Mouse (Mus musculus): ENCODE results near the gene Olfr1386. TPM values are rescaled to one million over a fixed set of nuclear protein-coding genes. Genes with fewer than 3 reads are reported as not detected.
"Not testable (repeated sequence)": the region's sequence is repeated elsewhere in the genome, so short reads cannot be mapped to it uniquely, and the experiment has no call there.

The Olfr1386 gene
- total and polyA plus RNA-seq, 3 experiments = 0.22 TPM; not detected in 2

GRCm38 (mm10) chr11:49485973-49486372 is 21.1 kb downstream of the Olfr1386 start:
- no peak for TF ChIP-seq GATA1 (IDR thresholded peaks at IDR 0.05; ENCODE audit: borderline replicate concordance, low read length)
- no peak for TF ChIP-seq TAL1 (conservative IDR thresholded peaks at IDR 0.05; ENCODE audit: low read depth, low read length)
- TF ChIP-seq POLR2AphosphoS5 (IDR thresholded peaks at IDR 0.05; ENCODE audit: insufficient replicate concordance, low read depth, low read length) = no peak
- TF ChIP-seq GATA2 (IDR thresholded peaks at IDR 0.05; ENCODE audit: borderline replicate concordance, low read depth, low read length) = no peak
- TF ChIP-seq CTCF (IDR thresholded peaks at IDR 0.05; ENCODE audit: low read depth, low read length) = no peak
- no peak for DNase-seq (ENCODE audit: low spot score)
- no peaks in the 10 kb centered on the region for H3K27me3 ChIP-seq (ENCODE audit: insufficient read depth, low read length)
- H3K4me1 ChIP-seq (ENCODE audit: insufficient read depth, low read depth, low read length) = no peaks in the 10 kb centered on the region
- H3K9me3 ChIP-seq (replicated peaks) = no peaks in the 10 kb centered on the region
- H3K4me3 ChIP-seq (ENCODE audit: low read depth, low read length) = no peak overlapping the region
- H3K36me3 ChIP-seq (replicated peaks) = no peaks in the 10 kb centered on the region
- no peak for ATAC-seq (ENCODE audit: extremely low read depth, insufficient number of reproducible peaks, low FRiP score, poor library complexity, severe bottlenecking)

GRCm38 (mm10) chr11:49488770-49489169 is 23.9 kb downstream of the Olfr1386 start, which contains the start of gene Olfr1385:
Gene Olfr1385 (plus strand): TSS chr11:49489070.
- not testable (repeated sequence) for ATAC-seq (ENCODE audit: extremely low read depth, insufficient number of reproducible peaks, low FRiP score, poor library complexity, severe bottlenecking); H3K4me3 ChIP-seq (ENCODE audit: low read depth, low read length); DNase-seq (ENCODE audit: low spot score); H3K36me3 ChIP-seq (replicated peaks); H3K27me3 ChIP-seq (ENCODE audit: insufficient read depth, low read length); H3K9me3 ChIP-seq (replicated peaks); H3K4me1 ChIP-seq (ENCODE audit: insufficient read depth, low read depth, low read length)

- DNase-seq (ENCODE audit: low spot score) (no peak), ATAC-seq (ENCODE audit: extremely low read depth, insufficient number of reproducible peaks, low FRiP score, poor library complexity, severe bottlenecking) (no peak)
- Histone ChIP-seq H3K27me3 (ENCODE audit: insufficient read depth, low read length) (no peaks in the 10 kb centered on the region), H3K36me3 (replicated peaks) (no peaks in the 10 kb centered on the region), H3K4me3 (ENCODE audit: low read depth, low read length) (no peak overlapping the region), H3K4me1 (ENCODE audit: insufficient read depth, low read depth, low read length) (no peaks in the 10 kb centered on the region), H3K9me3 (replicated peaks) (no peaks in the 10 kb centered on the region)
- TF ChIP-seq GATA2 (IDR thresholded peaks at IDR 0.05; ENCODE audit: borderline replicate concordance, low read depth, low read length) (no peak), TAL1 (conservative IDR thresholded peaks at IDR 0.05; ENCODE audit: low read depth, low read length) (no peak), CTCF (IDR thresholded peaks at IDR 0.05; ENCODE audit: low read depth, low read length) (no peak), POLR2AphosphoS5 (IDR thresholded peaks at IDR 0.05; ENCODE audit: insufficient replicate concordance, low read depth, low read length) (no peak), GATA1 (IDR thresholded peaks at IDR 0.05; ENCODE audit: borderline replicate concordance, low read length) (no peak)
Measured at GRCm38 (mm10) chr11:49518086-49518485, 53.2 kb downstream of the Olfr1386 start.

- no peak for DNase-seq (ENCODE audit: low spot score)
- Histone ChIP-seq H3K4me3 (ENCODE audit: low read depth, low read length) (no peak within 1 kb of the TSS), H3K4me1 (ENCODE audit: insufficient read depth, low read depth, low read length) (no peaks in the 10 kb centered on the region), H3K9me3 (replicated peaks) (no peaks in the 10 kb centered on the region), H3K27me3 (ENCODE audit: insufficient read depth, low read length) (no peaks in the 10 kb centered on the region), H3K36me3 (replicated peaks) (no peaks in the 10 kb centered on the region)
- no peak for ATAC-seq (ENCODE audit: extremely low read depth, insufficient number of reproducible peaks, low FRiP score, poor library complexity, severe bottlenecking)
- no peak for TF ChIP-seq GATA2 (IDR thresholded peaks at IDR 0.05; ENCODE audit: borderline replicate concordance, low read depth, low read length)
- TF ChIP-seq GATA1 (IDR thresholded peaks at IDR 0.05; ENCODE audit: borderline replicate concordance, low read length) = no peak
- TF ChIP-seq POLR2AphosphoS5 (IDR thresholded peaks at IDR 0.05; ENCODE audit: insufficient replicate concordance, low read depth, low read length) = no peak
- TF ChIP-seq TAL1 (conservative IDR thresholded peaks at IDR 0.05; ENCODE audit: low read depth, low read length) = no peak
- TF ChIP-seq CTCF (IDR thresholded peaks at IDR 0.05; ENCODE audit: low read depth, low read length) = no peak
Measured at GRCm38 (mm10) chr11:49519348-49519747, 54.5 kb downstream of the Olfr1386 start, which contains the start of gene Olfr1383. Gene Olfr1383 (plus strand): TSS chr11:49519648.

Other genes starting within 250 kb of the Olfr1386 start
- gene Mgat1, start 220.9 kb upstream of the Olfr1386 start, total RNA-seq (2014; fragmentation: Nextera tagmentation) = 18.2 and 20.0 TPM in 2 replicates
- 26.1 and 28.9 TPM in 2 replicates for gene Mgat1, start 220.9 kb upstream of the Olfr1386 start, total RNA-seq (2017)
- 34.8 and 36.9 TPM in 2 replicates for gene Mgat1, start 220.9 kb upstream of the Olfr1386 start, polyA plus RNA-seq (2012)
- not detected in 2 replicates for gene Olfr1393, start 186.7 kb upstream of the Olfr1386 start, total RNA-seq (2014; fragmentation: Nextera tagmentation)
- gene Olfr1393, start 186.7 kb upstream of the Olfr1386 start, total RNA-seq (2017) = 0.35 and 0.55 TPM in 2 replicates
- not detected in 2 replicates for gene Olfr1393, start 186.7 kb upstream of the Olfr1386 start, polyA plus RNA-seq (2012)
- 0.44 TPM in 1 of 2 replicates, not detected in the other for gene Olfr1392, start 179.8 kb upstream of the Olfr1386 start, total RNA-seq (2014; fragmentation: Nextera tagmentation)
- gene Olfr1392, start 179.8 kb upstream of the Olfr1386 start, total RNA-seq (2017) = 0.11 and 0.12 TPM in 2 replicates
- not detected in 2 replicates for gene Olfr1392, start 179.8 kb upstream of the Olfr1386 start, polyA plus RNA-seq (2012)
- not detected in 2 replicates for gene Olfr10, start 160.3 kb upstream of the Olfr1386 start, total RNA-seq (2014; fragmentation: Nextera tagmentation)
- 0.11 TPM in 1 of 2 replicates, not detected in the other for gene Olfr10, start 160.3 kb upstream of the Olfr1386 start, total RNA-seq (2017)
- not detected in 2 replicates for gene Olfr10, start 160.3 kb upstream of the Olfr1386 start, polyA plus RNA-seq (2012)
- not detected in 2 replicates for gene Olfr1391, start 142.3 kb upstream of the Olfr1386 start, total RNA-seq (2014; fragmentation: Nextera tagmentation)
- gene Olfr1391, start 142.3 kb upstream of the Olfr1386 start, total RNA-seq (2017) = 0.16 TPM in 1 of 2 replicates, not detected in the other
- not detected in 2 replicates for gene Olfr1391, start 142.3 kb upstream of the Olfr1386 start, polyA plus RNA-seq (2012)
- not detected in 2 replicates for gene Olfr1390, start 129.9 kb upstream of the Olfr1386 start, total RNA-seq (2014; fragmentation: Nextera tagmentation)
- 0.12 and 0.22 TPM in 2 replicates for gene Olfr1390, start 129.9 kb upstream of the Olfr1386 start, total RNA-seq (2017)
- gene Olfr1390, start 129.9 kb upstream of the Olfr1386 start, polyA plus RNA-seq (2012) = not detected in 2 replicates
- gene Olfr1389, start 42.0 kb upstream of the Olfr1386 start, total RNA-seq (2014; fragmentation: Nextera tagmentation) = not detected in 2 replicates
- gene Olfr1389, start 42.0 kb upstream of the Olfr1386 start, total RNA-seq (2017) = 0.12 and 0.22 TPM in 2 replicates
- not detected in 2 replicates for gene Olfr1389, start 42.0 kb upstream of the Olfr1386 start, polyA plus RNA-seq (2012)
- gene Olfr1388, start 28.4 kb upstream of the Olfr1386 start, total RNA-seq (2014; fragmentation: Nextera tagmentation) = 0.87 and 0.98 TPM in 2 replicates
- 0.60 and 1.2 TPM in 2 replicates for gene Olfr1388, start 28.4 kb upstream of the Olfr1386 start, total RNA-seq (2017)
- gene Olfr1388, start 28.4 kb upstream of the Olfr1386 start, polyA plus RNA-seq (2012) = 0.04 and 0.12 TPM in 2 replicates
- not detected in 2 replicates for gene Olfr1387, start 9.7 kb upstream of the Olfr1386 start, total RNA-seq (2014; fragmentation: Nextera tagmentation)
- 0.05 and 0.46 TPM in 2 replicates for gene Olfr1387, start 9.7 kb upstream of the Olfr1386 start, total RNA-seq (2017)
- gene Olfr1387, start 9.7 kb upstream of the Olfr1386 start, polyA plus RNA-seq (2012) = not detected in 2 replicates
- gene Olfr1385, start 24.0 kb downstream of the Olfr1386 start, total RNA-seq (2014; fragmentation: Nextera tagmentation) = not detected in 2 replicates
- gene Olfr1385, start 24.0 kb downstream of the Olfr1386 start, total RNA-seq (2017) = 0.22 and 0.35 TPM in 2 replicates
- not detected in 2 replicates for gene Olfr1385, start 24.0 kb downstream of the Olfr1386 start, polyA plus RNA-seq (2012)
- gene Olfr1384, start 41.7 kb downstream of the Olfr1386 start, total RNA-seq (2014; fragmentation: Nextera tagmentation) = not detected in 2 replicates
- 0.05 and 0.06 TPM in 2 replicates for gene Olfr1384, start 41.7 kb downstream of the Olfr1386 start, total RNA-seq (2017)
- gene Olfr1384, start 41.7 kb downstream of the Olfr1386 start, polyA plus RNA-seq (2012) = not detected in 2 replicates
- not detected in 2 replicates for gene Olfr1383, start 54.6 kb downstream of the Olfr1386 start, total RNA-seq (2014; fragmentation: Nextera tagmentation)
- gene Olfr1383, start 54.6 kb downstream of the Olfr1386 start, total RNA-seq (2017) = 0.06 and 0.27 TPM in 2 replicates
- not detected in 2 replicates for gene Olfr1383, start 54.6 kb downstream of the Olfr1386 start, polyA plus RNA-seq (2012)
- gene Olfr1382, start 63.2 kb downstream of the Olfr1386 start, total RNA-seq (2014; fragmentation: Nextera tagmentation) = not detected in 2 replicates
- gene Olfr1382, start 63.2 kb downstream of the Olfr1386 start, total RNA-seq (2017) = 0.11 and 0.12 TPM in 2 replicates
- not detected in 2 replicates for gene Olfr1382, start 63.2 kb downstream of the Olfr1386 start, polyA plus RNA-seq (2012)
- gene Olfr1381, start 78.4 kb downstream of the Olfr1386 start, total RNA-seq (2014; fragmentation: Nextera tagmentation) = not detected in 2 replicates
- 0.05 and 0.06 TPM in 2 replicates for gene Olfr1381, start 78.4 kb downstream of the Olfr1386 start, total RNA-seq (2017)
- not detected in 2 replicates for gene Olfr1381, start 78.4 kb downstream of the Olfr1386 start, polyA plus RNA-seq (2012)
- gene Olfr1380, start 91.8 kb downstream of the Olfr1386 start, total RNA-seq (2014; fragmentation: Nextera tagmentation) = not detected in 2 replicates
- 0.16 TPM in 1 of 2 replicates, not detected in the other for gene Olfr1380, start 91.8 kb downstream of the Olfr1386 start, total RNA-seq (2017)
- not detected in 2 replicates for gene Olfr1380, start 91.8 kb downstream of the Olfr1386 start, polyA plus RNA-seq (2012)
- 0.15 and 0.44 TPM in 2 replicates for gene Flt4, start 144.2 kb downstream of the Olfr1386 start, total RNA-seq (2014; fragmentation: Nextera tagmentation)
- under 0.01 and 0.12 TPM in 2 replicates for gene Flt4, start 144.2 kb downstream of the Olfr1386 start, total RNA-seq (2017)
- gene Flt4, start 144.2 kb downstream of the Olfr1386 start, polyA plus RNA-seq (2012) = 0.02 TPM in 2 replicates
- not detected in 2 replicates for gene Scgb3a1, start 198.6 kb downstream of the Olfr1386 start, total RNA-seq (2014; fragmentation: Nextera tagmentation)
- not detected in 2 replicates for gene Scgb3a1, start 198.6 kb downstream of the Olfr1386 start, total RNA-seq (2017)
- not detected in 2 replicates for gene Scgb3a1, start 198.6 kb downstream of the Olfr1386 start, polyA plus RNA-seq (2012)
- 155 and 165 TPM in 2 replicates for gene Cnot6, start 247.7 kb downstream of the Olfr1386 start, total RNA-seq (2014; fragmentation: Nextera tagmentation)
- 84.5 and 93.8 TPM in 2 replicates for gene Cnot6, start 247.7 kb downstream of the Olfr1386 start, total RNA-seq (2017)
- gene Cnot6, start 247.7 kb downstream of the Olfr1386 start, polyA plus RNA-seq (2012) = 44.0 and 61.0 TPM in 2 replicates

All from G1E (cell line).